ENCODE assay signal across 8 mouse cellular contexts in genomic region chrX:13846653-13847501, GRCm38 (mm10). TPM values are rescaled to one million over a fixed set of nuclear protein-coding genes. Genes with fewer than 3 reads are reported as not detected.
DNase-seq lines count a peak whose midpoint lies in the region; ATAC-seq and TF ChIP-seq lines count a peak whose summit lies in the region.

No protein-coding gene starts in this region.

- H3K4me2 ChIP-seq in forebrain, embryonic 12.5 days, result peak overlapping the region; percentile 49
- peak overlapping the region; percentile 73 for H3K4me2 ChIP-seq in heart, postnatal 0 days (ENCODE audit: low read depth, low read length)
- H3K4me2 ChIP-seq in liver, embryonic 16.5 days (ENCODE audit: low read depth, low read length), result peak overlapping the region; percentile 71
- H3K4me2 ChIP-seq in neural tube, embryonic 12.5 days (replicated peaks), result peak overlapping the region; percentile 54
- peak overlapping the region; percentile 52 for H3K4me2 ChIP-seq in stomach, postnatal 0 days (replicated peaks; ENCODE audit: low read depth)

- H3K9me3 ChIP-seq in ES-Bruce4 (replicated peaks; ENCODE audit: control insufficient read depth, insufficient read depth, low read length, poor library complexity, severe bottlenecking), result no peaks in the 10 kb centered on the region
- H3K9me3 ChIP-seq in forebrain, embryonic 12.5 days, result no peaks in the 10 kb centered on the region
- no peaks in the 10 kb centered on the region for H3K9me3 ChIP-seq in heart, postnatal 0 days (replicated peaks; ENCODE audit: control insufficient read depth, low read length)
- no peaks in the 10 kb centered on the region for H3K9me3 ChIP-seq in liver, embryonic 16.5 days (replicated peaks; ENCODE audit: control insufficient read depth, low read length)
- H3K9me3 ChIP-seq in neural tube, embryonic 12.5 days, result no peaks in the 10 kb centered on the region
- no peaks in the 10 kb centered on the region for H3K9me3 ChIP-seq in stomach, postnatal 0 days (ENCODE audit: control insufficient read depth, low read length)

- no peak for TF ChIP-seq CTCF in ES-Bruce4 (IDR thresholded peaks at IDR 0.05; ENCODE audit: low read depth, low read length)
- TF ChIP-seq CTCF in heart, postnatal 0 days (IDR thresholded peaks at IDR 0.05; ENCODE audit: low read depth), result no peak
- peak; percentile 40 for TF ChIP-seq CTCF in stomach, postnatal 0 days (IDR thresholded peaks at IDR 0.05; ENCODE audit: low read depth)

- TF ChIP-seq POLR2A in ES-Bruce4 (IDR thresholded peaks at IDR 0.05; ENCODE audit: insufficient read depth, low read length), result no peak

- no peaks in the 10 kb centered on the region for H3K36me3 ChIP-seq in ES-Bruce4 (ENCODE audit: control insufficient read depth, insufficient read depth, low read length, poor library complexity, severe bottlenecking)
- no peaks in the 10 kb centered on the region for H3K36me3 ChIP-seq in forebrain, embryonic 12.5 days (replicated peaks)
- H3K36me3 ChIP-seq in heart, postnatal 0 days (replicated peaks; ENCODE audit: control insufficient read depth, insufficient read depth, low read length), result no peaks in the 10 kb centered on the region
- H3K36me3 ChIP-seq in liver, embryonic 16.5 days (ENCODE audit: control insufficient read depth, insufficient read depth), result no peaks in the 10 kb centered on the region
- no peaks in the 10 kb centered on the region for H3K36me3 ChIP-seq in neural tube, embryonic 12.5 days
- no peaks in the 10 kb centered on the region for H3K36me3 ChIP-seq in stomach, postnatal 0 days (ENCODE audit: control insufficient read depth, insufficient read depth, low read length)

- no peak overlapping the region for H3K27ac ChIP-seq in ES-Bruce4 (ENCODE audit: insufficient read depth, low read length)
- peak overlapping the region; percentile 93 for H3K27ac ChIP-seq in forebrain, embryonic 12.5 days
- H3K27ac ChIP-seq in heart, postnatal 0 days (ENCODE audit: low read depth), result peak overlapping the region; percentile 88
- peak overlapping the region; percentile 33 for H3K27ac ChIP-seq in liver, embryonic 16.5 days (ENCODE audit: low read length)
- H3K27ac ChIP-seq in neural tube, embryonic 12.5 days, result peak overlapping the region; percentile 20; the same call in 1 of the 2 replicates
- H3K27ac ChIP-seq in stomach, postnatal 0 days (replicated peaks), result peak overlapping the region; percentile 87

- peak; percentile 91 for ATAC-seq in cerebellum, adult (ENCODE audit: insufficient number of reproducible peaks, low FRiP score, low TSS enrichment)
- ATAC-seq in forebrain, embryonic 12.5 days (ENCODE audit: low FRiP score), result peak; percentile 93
- ATAC-seq in heart, postnatal 0 days (ENCODE audit: insufficient read depth, low read depth), result peak; percentile 93
- peak; percentile 88 for ATAC-seq in liver, embryonic 16.5 days (ENCODE audit: low read depth)
- peak; percentile 92 for ATAC-seq in neural tube, embryonic 12.5 days (ENCODE audit: low FRiP score, low read depth)
- peak; percentile 94 for ATAC-seq in stomach, postnatal 0 days (ENCODE audit: low FRiP score, low TSS enrichment)

- H3K9ac ChIP-seq in ES-Bruce4 (ENCODE audit: low read depth, poor library complexity, severe bottlenecking), result peak overlapping the region; percentile 91
- peak overlapping the region; percentile 75 for H3K9ac ChIP-seq in forebrain, embryonic 12.5 days
- H3K9ac ChIP-seq in heart, postnatal 0 days (replicated peaks; ENCODE audit: low read depth, low read length), result peak overlapping the region; percentile 70
- peak overlapping the region; percentile 66 for H3K9ac ChIP-seq in liver, embryonic 16.5 days (ENCODE audit: low read depth, low read length)
- H3K9ac ChIP-seq in neural tube, embryonic 12.5 days, result peak overlapping the region; percentile 72
- H3K9ac ChIP-seq in stomach, postnatal 0 days (ENCODE audit: low read length), result peak overlapping the region; percentile 69

- 19% methylated on average over 45 of the region's 59 CpGs for WGBS in forebrain, embryonic 12.5 days
- WGBS in heart, postnatal 0 days, result 18% methylated on average over 45 of the region's 59 CpGs
- WGBS in liver, embryonic 16.5 days (ENCODE audit: insufficient replicate concordance), result 16% methylated on average over 48 of the region's 59 CpGs
- 16% methylated on average over 49 of the region's 59 CpGs for WGBS in neural tube, embryonic 12.5 days
- WGBS in stomach, postnatal 0 days, result 13% methylated on average over 37 of the region's 59 CpGs

- H3K4me3 ChIP-seq in ES-Bruce4 (ENCODE audit: low read depth, low read length), result peak overlapping the region; percentile 99
- H3K4me3 ChIP-seq in forebrain, embryonic 12.5 days (replicated peaks), result peak overlapping the region; percentile 56
- peak overlapping the region; percentile 70 for H3K4me3 ChIP-seq in heart, postnatal 0 days (ENCODE audit: low read depth, low read length)
- peak overlapping the region; percentile 67 for H3K4me3 ChIP-seq in liver, embryonic 16.5 days (ENCODE audit: low read depth, low read length)
- peak overlapping the region; percentile 55 for H3K4me3 ChIP-seq in neural tube, embryonic 12.5 days
- peak overlapping the region; percentile 58 for H3K4me3 ChIP-seq in stomach, postnatal 0 days (ENCODE audit: low read depth, low read length)

- H3K4me1 ChIP-seq in ES-Bruce4 (ENCODE audit: control insufficient read depth, insufficient read depth, low read length), result no peaks in the 10 kb centered on the region
- no peaks in the 10 kb centered on the region for H3K4me1 ChIP-seq in forebrain, embryonic 12.5 days
- no peaks in the 10 kb centered on the region for H3K4me1 ChIP-seq in heart, postnatal 0 days (ENCODE audit: control insufficient read depth, insufficient read depth)
- no peaks in the 10 kb centered on the region for H3K4me1 ChIP-seq in liver, embryonic 16.5 days (ENCODE audit: control insufficient read depth, low read depth, low read length)
- no peaks in the 10 kb centered on the region for H3K4me1 ChIP-seq in neural tube, embryonic 12.5 days
- no peaks in the 10 kb centered on the region for H3K4me1 ChIP-seq in stomach, postnatal 0 days (replicated peaks; ENCODE audit: control insufficient read depth, insufficient read depth)

- H3K27me3 ChIP-seq in ES-Bruce4 (ENCODE audit: control insufficient read depth, insufficient read depth, low read length, poor library complexity, severe bottlenecking), result no peaks in the 10 kb centered on the region
- H3K27me3 ChIP-seq in forebrain, embryonic 12.5 days, result no peaks in the 10 kb centered on the region
- H3K27me3 ChIP-seq in heart, postnatal 0 days (ENCODE audit: control insufficient read depth, insufficient read depth, low read length), result no peaks in the 10 kb centered on the region
- peaks cover 9% of the 10 kb centered on the region for H3K27me3 ChIP-seq in liver, embryonic 16.5 days (ENCODE audit: control insufficient read depth, insufficient read depth, low read depth, low read length)
- H3K27me3 ChIP-seq in neural tube, embryonic 12.5 days (replicated peaks), result no peaks in the 10 kb centered on the region
- no peaks in the 10 kb centered on the region for H3K27me3 ChIP-seq in stomach, postnatal 0 days (ENCODE audit: control insufficient read depth, insufficient read depth, low read length)

- TF ChIP-seq EP300 in ES-Bruce4 (IDR thresholded peaks at IDR 0.05; ENCODE audit: insufficient read depth, low read depth, low read length), result no peak
- TF ChIP-seq EP300 in heart, postnatal 0 days (IDR thresholded peaks at IDR 0.05; ENCODE audit: low read depth), result no peak
- TF ChIP-seq EP300 in stomach, postnatal 0 days (optimal IDR thresholded peaks at IDR 0.05), result no peak

- DNase-seq in heart, postnatal 0 days (ENCODE audit: low spot score), result peak; percentile 82
- peak; percentile 88 to 93 for DNase-seq in kidney, postnatal 4 days
- peak; percentile 91 for DNase-seq in stomach, postnatal 0 days (ENCODE audit: low spot score)

RNA-seq across cellular contexts. Expression of gene Cask, which starts 4.3 kb away (rescaled TPM):
- polyA plus RNA-seq in ES-Bruce4 (2011; ENCODE audit: insufficient read depth, insufficient read length, low read depth, missing spikeins), result 25.5 and 34.7 TPM in 2 replicates
- polyA plus RNA-seq in forebrain, embryonic 12.5 days (2016; fragmentation: Nextera tagmentation; extraction: Ambion mirVana), result 17.8 and 18.9 TPM in 2 replicates
- 13.8 and 23.1 TPM in 2 replicates for total RNA-seq in heart, postnatal 0 days (2014; rRNA removed; ENCODE audit: low replicate concordance)
- 3.9 and 4.5 TPM in 2 replicates for polyA plus RNA-seq in heart, postnatal 0 days (2015; fragmentation: Nextera tagmentation; extraction: Ambion mirVana)
- polyA plus RNA-seq in liver, embryonic 16.5 days (2015; fragmentation: Nextera tagmentation; extraction: Ambion mirVana), result 1.3 and 1.4 TPM in 2 replicates
- 27.2 and 27.7 TPM in 2 replicates for polyA plus RNA-seq in neural tube, embryonic 12.5 days (2016; fragmentation: Nextera tagmentation; extraction: Ambion mirVana)
- polyA plus RNA-seq in stomach, postnatal 0 days (2015; fragmentation: Nextera tagmentation; extraction: Ambion mirVana), result 9.3 and 11.1 TPM in 2 replicates
